Mouse (Mus musculus) intestine, embryonic 14.5 days (tissue): Measurements from ENCODE around the gene Mlh1. TPM values are rescaled to one million over a fixed set of nuclear protein-coding genes. Genes with fewer than 3 reads are reported as not detected.

Source experiments
- ATAC-seq: fragments of 200-750 bp; cut with Nextera tagmentation; replicated peaks from 2 replicates; pipeline ENCODE4 v1.8.0; 2017; ENCODE audit warnings: low read depth, moderate number of reproducible peaks, moderate TSS enrichment, moderate library complexity; ENCODE audit not compliant: low FRiP score, low TSS enrichment
- DNase-seq: peaks from one replicate; pipeline ENCODE4 v3.0.0-alpha.2; 2018; ENCODE audit warnings: low spot score
- H3K27ac ChIP-seq: fragments of 300-500 bp; sonication (generic); 2 replicates; pipeline ENCODE4 v1.5.1; 2014; ENCODE audit warnings: low read depth, mild to moderate bottlenecking, control low read depth
- H3K27me3 ChIP-seq: fragments of 300-500 bp; sonication (generic); replicated peaks from 2 replicates; pipeline ENCODE4 v1.6.1; 2014; ENCODE audit warnings: low read length, control low read depth; ENCODE audit not compliant: control insufficient read depth, insufficient read depth
- H3K36me3 ChIP-seq: fragments of 300-500 bp; sonication (generic); 2 replicates; pipeline ENCODE4 v1.6.1; 2014; ENCODE audit warnings: low read length, control low read depth; ENCODE audit not compliant: control insufficient read depth, insufficient read depth
- H3K4me1 ChIP-seq: fragments of 300-500 bp; sonication (generic); replicated peaks from 2 replicates; pipeline ENCODE4 v1.6.1; 2014; ENCODE audit warnings: low read length, control low read depth, mixed read lengths; ENCODE audit not compliant: control insufficient read depth, insufficient read depth
- H3K4me2 ChIP-seq: fragments of 300-500 bp; sonication (generic); 2 replicates; pipeline ENCODE4 v1.6.1; 2014; ENCODE audit warnings: low read length
- H3K4me3 ChIP-seq: fragments of 300-500 bp; sonication (generic); 2 replicates; pipeline ENCODE4 v1.5.1; 2014; ENCODE audit warnings: low read depth, low read length, control low read depth, mixed read lengths
- H3K9ac ChIP-seq: fragments of 300-500 bp; sonication (generic); 2 replicates; pipeline ENCODE4 v1.6.1; 2014; ENCODE audit warnings: mild to moderate bottlenecking, low read length
- H3K9me3 ChIP-seq: fragments of 300-500 bp; sonication (generic); 2 replicates; pipeline ENCODE4 v1.6.1; 2016; ENCODE audit warnings: low read length, control low read depth; ENCODE audit not compliant: control insufficient read depth
- WGBS: fragments of 180-500 bp; shearing (Covaris S2); extraction: QIAGEN DNeasy Blood & Tissue Kit; methylation state at CpG from one replicate; pipeline ENCODE4 v1.1.7; 2014; 5-methylcytosine and 5-hydroxymethylcytosine counted together
- polyA plus RNA-seq: library from polyadenylated mRNA; unstranded; fragments of >200 nt; fragmentation: Nextera tagmentation; extraction: Ambion mirVana; gene quantifications from 2 replicates; pipeline ENCODE4 v1.2.1, GENCODE M21; 2014

The Mlh1 gene
- polyA plus RNA-seq, 1 experiment from 2014 or later: 43.6 TPM

DNA sequence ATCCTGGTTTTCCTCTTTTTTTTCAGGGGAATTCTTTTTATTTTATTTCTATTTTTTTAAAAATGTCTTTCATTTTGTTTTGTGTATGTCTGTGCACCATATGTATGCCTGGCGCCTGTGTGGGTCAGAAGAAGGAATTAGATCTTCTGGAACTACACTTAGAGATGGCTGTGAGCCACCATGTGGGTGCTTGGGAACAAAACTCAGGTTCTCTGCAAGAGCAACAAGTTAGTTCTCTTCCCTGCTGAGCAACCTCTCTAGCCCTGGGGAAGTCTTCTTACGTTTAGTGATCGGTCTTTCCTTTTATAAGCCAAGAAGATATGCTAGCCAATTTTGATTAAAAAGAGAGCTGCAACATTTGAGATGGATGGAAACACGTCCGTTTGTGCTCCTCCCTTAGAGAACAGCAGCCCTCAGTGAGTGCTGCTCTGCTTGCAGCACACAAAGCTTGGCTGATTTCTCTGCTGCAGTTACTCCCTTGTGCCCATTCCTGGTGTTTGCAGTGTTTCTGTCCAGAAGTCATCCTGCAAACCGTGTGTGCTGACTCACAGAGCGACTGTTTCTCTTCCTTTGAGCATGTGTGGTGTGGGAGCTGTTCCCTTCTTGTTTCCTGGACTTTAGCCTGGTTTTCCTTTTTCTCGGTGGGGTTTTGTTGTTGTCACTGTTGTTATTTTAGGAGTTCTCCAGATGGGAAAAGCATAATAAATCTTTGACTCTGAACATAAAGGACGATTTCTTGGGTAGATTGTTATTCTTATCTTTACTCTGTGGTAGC, 66.8 kb downstream of the Mlh1 start:
- no peak overlapping the region for H3K4me2 ChIP-seq
- H3K27me3 ChIP-seq: no peaks in the 10 kb centered on the region
- H3K4me1 ChIP-seq: no peaks in the 10 kb centered on the region
- ATAC-seq (no peak), DNase-seq (no peak)
- no peak overlapping the region for H3K27ac ChIP-seq
- H3K9ac ChIP-seq: no peak overlapping the region
- 71% methylated on average over 9 of the region's 9 CpGs for WGBS
- no peak overlapping the region for H3K4me3 ChIP-seq
- H3K9me3 ChIP-seq: no peaks in the 10 kb centered on the region
- peaks cover 23% of the 10 kb centered on the region; the same call in 1 of the 2 replicates for H3K36me3 ChIP-seq

DNA sequence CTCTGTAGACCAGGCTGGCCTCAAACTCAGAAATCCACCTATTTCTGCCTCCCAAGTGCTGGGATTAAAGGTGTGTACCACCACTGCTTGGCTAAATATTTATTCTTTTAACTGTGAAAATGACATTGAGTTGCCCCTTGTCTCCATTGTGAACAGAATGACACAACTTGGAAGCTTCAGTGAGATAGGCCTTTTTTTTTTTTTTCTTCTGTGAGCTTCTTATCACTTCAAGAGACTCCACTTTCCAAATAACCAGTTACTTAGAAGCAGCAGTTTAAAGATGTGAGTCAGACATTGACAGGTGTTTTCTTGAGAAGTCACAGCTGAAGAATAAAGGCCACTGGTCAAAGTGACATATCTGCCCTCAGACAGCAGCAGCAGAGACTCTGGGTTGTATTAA, 71.4 kb downstream of the Mlh1 start:
- no peak overlapping the region for H3K4me2 ChIP-seq
- H3K4me3 ChIP-seq: no peak overlapping the region
- DNase-seq (no peak), ATAC-seq (no peak)
- no peak overlapping the region for H3K27ac ChIP-seq
- H3K36me3 ChIP-seq: peaks cover 17% of the 10 kb centered on the region; the same call in 1 of the 2 replicates
- no peaks in the 10 kb centered on the region for H3K27me3 ChIP-seq
- no peak overlapping the region for H3K9ac ChIP-seq
- H3K9me3 ChIP-seq: no peaks in the 10 kb centered on the region
- H3K4me1 ChIP-seq: no peaks in the 10 kb centered on the region

DNA sequence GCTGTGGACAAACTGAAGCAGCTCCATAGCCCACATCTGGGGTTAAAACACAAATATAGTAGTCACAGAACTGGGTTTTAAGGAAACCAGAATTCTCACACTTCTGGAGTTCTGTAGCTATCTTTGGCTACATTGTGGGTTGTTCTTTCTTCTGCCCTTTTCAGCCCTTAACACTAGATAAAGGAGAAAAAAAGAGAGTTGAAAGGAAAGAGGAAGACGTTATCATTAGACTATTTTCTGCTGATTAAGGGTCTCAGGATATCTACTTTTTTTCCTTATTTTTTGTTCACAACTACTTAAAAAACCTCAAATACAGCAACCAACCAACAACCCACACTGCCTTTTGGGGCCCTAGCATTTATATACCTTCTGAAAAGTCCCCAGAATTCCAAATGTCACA, 73.3 kb downstream of the Mlh1 start:
- Histone ChIP-seq H3K36me3 (peaks cover 19% of the 10 kb centered on the region; the same call in 1 of the 2 replicates), H3K4me2 (no peak overlapping the region), H3K9me3 (no peaks in the 10 kb centered on the region), H3K27me3 (no peaks in the 10 kb centered on the region), H3K4me3 (no peak overlapping the region), H3K27ac (no peak overlapping the region), H3K4me1 (no peaks in the 10 kb centered on the region), H3K9ac (no peak overlapping the region)
- ATAC-seq: no peak
- DNase-seq: no peak
- 85% methylated on average over 1 of the region's 1 CpGs for WGBS

DNA sequence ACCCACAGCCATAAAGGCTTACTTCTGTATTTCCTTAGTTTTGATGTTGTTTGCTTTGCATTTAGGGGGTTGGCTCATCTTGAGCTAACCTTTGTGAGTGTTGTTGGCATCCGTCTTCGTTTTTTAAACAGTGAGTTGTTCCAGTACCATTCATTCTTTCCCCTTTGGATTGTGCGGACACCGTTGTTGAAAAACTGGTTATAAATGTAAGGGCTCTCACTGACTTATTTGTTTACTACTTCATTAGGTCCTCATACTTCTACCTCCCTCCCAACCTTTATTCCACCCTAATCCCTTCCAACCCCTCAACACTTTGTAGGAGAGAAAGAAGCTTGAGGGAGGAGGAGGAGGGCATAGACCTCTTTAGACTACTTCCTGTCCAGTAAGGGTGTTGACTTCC, 73.9 kb downstream of the Mlh1 start:
- 91% methylated on average over 4 of the region's 4 CpGs for WGBS
- no peak for DNase-seq

DNA sequence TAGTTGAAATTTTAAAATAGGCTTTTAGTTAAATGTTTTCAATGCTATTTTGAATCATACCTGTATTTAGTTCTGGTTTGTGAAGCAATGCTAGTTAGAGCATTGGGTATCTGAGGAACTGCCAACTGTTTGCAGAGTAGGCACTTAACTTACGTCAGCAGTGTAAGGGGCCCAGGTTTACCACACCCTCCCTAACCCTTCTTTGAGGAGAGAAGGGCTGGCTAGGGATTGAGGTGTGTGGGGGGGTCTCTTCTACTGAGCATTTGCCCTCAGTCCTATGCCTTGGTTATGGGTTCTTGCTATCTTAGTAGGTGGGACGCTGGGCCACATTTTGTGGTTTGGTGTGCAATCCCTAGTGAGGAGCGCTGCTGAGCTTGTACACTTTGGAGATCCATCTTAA, 74.5 kb downstream of the Mlh1 start:
- Histone ChIP-seq H3K27me3 (no peaks in the 10 kb centered on the region), H3K27ac (no peak overlapping the region), H3K4me2 (no peak overlapping the region), H3K9me3 (no peaks in the 10 kb centered on the region), H3K36me3 (peaks cover 17% of the 10 kb centered on the region; the same call in 1 of the 2 replicates), H3K9ac (no peak overlapping the region), H3K4me3 (no peak overlapping the region), H3K4me1 (no peaks in the 10 kb centered on the region)
- WGBS: 92% methylated on average over 3 of the region's 3 CpGs
- DNase-seq (no peak), ATAC-seq (no peak)

More for the DNA sequence above, 73.9 kb downstream of the Mlh1 start:
- no peak overlapping the region for H3K4me3 ChIP-seq
- no peaks in the 10 kb centered on the region for H3K9me3 ChIP-seq
- ATAC-seq: no peak
- no peaks in the 10 kb centered on the region for H3K27me3 ChIP-seq
- no peak overlapping the region for H3K27ac ChIP-seq
- no peaks in the 10 kb centered on the region for H3K4me1 ChIP-seq
- no peak overlapping the region for H3K9ac ChIP-seq
- H3K4me2 ChIP-seq: no peak overlapping the region
- H3K36me3 ChIP-seq: peaks cover 19% of the 10 kb centered on the region; the same call in 1 of the 2 replicates

DNA sequence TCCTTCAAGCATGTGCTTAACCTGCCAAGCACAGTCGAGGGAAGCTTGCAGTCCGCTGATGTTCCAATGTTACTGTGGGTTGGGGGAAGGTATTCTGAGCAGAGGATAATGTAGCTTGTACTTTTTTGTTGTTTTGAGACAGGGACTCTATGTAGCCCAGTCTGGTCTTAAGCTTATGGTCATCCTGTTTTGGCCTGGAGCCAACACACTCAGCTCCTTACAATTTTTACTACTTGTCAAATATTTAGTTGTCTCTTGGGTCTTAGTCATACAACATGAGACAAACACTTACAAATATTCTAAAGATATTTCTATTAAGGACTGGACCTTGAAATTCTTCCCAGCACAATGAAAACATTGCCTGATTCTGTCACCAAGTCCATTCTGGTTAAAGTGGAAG, 78.4 kb downstream of the Mlh1 start:
- ATAC-seq: no peak
- Histone ChIP-seq H3K9me3 (no peaks in the 10 kb centered on the region), H3K4me2 (no peak overlapping the region), H3K4me1 (no peaks in the 10 kb centered on the region), H3K27ac (no peak overlapping the region), H3K36me3 (peaks cover 30% of the 10 kb centered on the region), H3K27me3 (no peaks in the 10 kb centered on the region), H3K4me3 (no peak overlapping the region), H3K9ac (no peak overlapping the region)
- 88% methylated on average over 2 of the region's 2 CpGs for WGBS
- no peak for DNase-seq

DNA sequence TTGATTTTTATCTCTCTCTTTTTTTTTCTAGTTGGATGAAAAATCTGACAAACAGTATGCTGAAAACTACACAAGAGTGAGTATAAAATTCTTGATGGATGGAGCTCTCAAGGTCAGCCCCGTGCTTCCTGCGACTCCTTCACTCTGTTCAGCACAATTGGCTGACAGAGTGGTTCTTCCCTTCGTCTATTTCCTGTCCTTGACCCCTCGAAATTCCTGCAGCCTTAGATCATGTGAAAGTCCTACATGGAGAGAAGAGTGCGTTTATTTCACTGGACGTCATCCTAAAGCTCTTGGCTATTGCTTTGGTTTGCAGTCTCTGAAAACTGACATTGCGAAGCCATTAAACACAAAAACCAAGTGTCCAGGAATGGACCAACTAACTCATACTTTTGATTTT, 82.9 kb downstream of the Mlh1 start:
- Histone ChIP-seq H3K9ac (no peak overlapping the region), H3K9me3 (no peaks in the 10 kb centered on the region), H3K27ac (no peak overlapping the region; the same call in 1 of the 2 replicates), H3K4me2 (no peak overlapping the region), H3K27me3 (no peaks in the 10 kb centered on the region), H3K4me3 (no peak overlapping the region), H3K36me3 (peaks cover 23% of the 10 kb centered on the region), H3K4me1 (no peaks in the 10 kb centered on the region)
- 54% methylated on average over 7 of the region's 7 CpGs for WGBS
- ATAC-seq (no peak), DNase-seq (no peak)

DNA sequence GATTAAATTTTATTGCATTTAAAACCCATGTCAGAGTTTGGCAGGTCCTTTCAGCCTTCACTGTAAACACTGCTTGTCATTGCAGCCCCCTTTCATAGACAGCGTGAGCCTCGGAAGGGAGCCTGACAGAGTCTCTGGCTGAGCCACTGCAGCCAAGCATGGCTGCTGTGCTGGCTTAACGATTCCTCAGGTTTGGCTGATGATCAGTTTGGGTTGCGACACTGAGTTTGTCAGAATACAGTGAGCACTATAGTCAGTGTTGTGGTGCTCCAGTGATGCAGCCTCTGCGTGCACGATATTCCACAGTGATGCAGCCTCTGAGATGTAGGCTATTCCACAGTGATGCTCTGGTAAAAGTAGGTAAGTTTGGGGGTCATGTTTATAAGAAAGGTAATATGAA, 84.7 kb downstream of the Mlh1 start:
- H3K27ac ChIP-seq: no peak overlapping the region
- H3K36me3 ChIP-seq: peaks cover 20% of the 10 kb centered on the region
- H3K4me1 ChIP-seq: no peaks in the 10 kb centered on the region
- no peak overlapping the region for H3K4me2 ChIP-seq
- H3K9ac ChIP-seq: no peak overlapping the region
- 93% methylated on average over 6 of the region's 6 CpGs for WGBS
- DNase-seq (no peak), ATAC-seq (no peak)
- no peaks in the 10 kb centered on the region for H3K9me3 ChIP-seq
- H3K27me3 ChIP-seq: no peaks in the 10 kb centered on the region
- no peak overlapping the region for H3K4me3 ChIP-seq

DNA sequence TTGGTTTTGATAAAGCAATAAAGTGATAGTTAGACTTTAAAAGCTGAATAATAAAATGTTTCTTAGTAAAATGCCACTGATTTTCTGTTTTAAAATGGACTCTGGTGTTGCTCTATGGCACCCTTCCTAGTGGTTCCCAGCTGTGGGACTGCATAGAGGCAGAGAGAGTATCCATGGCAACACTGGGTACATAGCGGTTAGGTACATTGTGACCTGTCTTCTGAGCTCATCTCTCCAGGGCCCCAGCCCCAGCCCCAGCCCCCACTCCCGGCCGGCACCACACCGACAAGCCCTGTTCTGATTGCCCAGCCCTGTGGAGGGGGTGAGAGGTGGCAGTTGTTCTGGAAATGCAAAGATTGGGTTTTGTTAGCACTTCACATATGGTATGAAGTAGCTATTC, 86.7 kb downstream of the Mlh1 start:
- no peak overlapping the region for H3K9ac ChIP-seq
- ATAC-seq (no peak), DNase-seq (no peak)
- H3K4me2 ChIP-seq: no peak overlapping the region
- H3K9me3 ChIP-seq: no peaks in the 10 kb centered on the region
- 71% methylated on average over 4 of the region's 4 CpGs for WGBS
- no peak overlapping the region for H3K27ac ChIP-seq
- H3K27me3 ChIP-seq: no peaks in the 10 kb centered on the region
- H3K36me3 ChIP-seq: peaks cover 9% of the 10 kb centered on the region
- H3K4me3 ChIP-seq: no peak overlapping the region
- H3K4me1 ChIP-seq: no peaks in the 10 kb centered on the region
